Mouse (Mus musculus) olfactory bulb, adult 2 months (tissue): ENCODE results near the gene Brsk2.

Experiments used
- CTCF ChIP-seq: fragments of 200-500 bp; IDR thresholded peaks from 2 replicates; pipeline ENCODE4 v1.5.1; 2012; ENCODE audit warnings: low read depth, mild to moderate bottlenecking, low read length, moderate library complexity; ENCODE audit not compliant: insufficient read depth
- POLR2A ChIP-seq: fragments of 200-500 bp; IDR thresholded peaks from 2 replicates; pipeline ENCODE4 v1.6.1; 2012; ENCODE audit warnings: mild to moderate bottlenecking, low read depth, low read length, moderate library complexity; ENCODE audit not compliant: insufficient read depth

DNA sequence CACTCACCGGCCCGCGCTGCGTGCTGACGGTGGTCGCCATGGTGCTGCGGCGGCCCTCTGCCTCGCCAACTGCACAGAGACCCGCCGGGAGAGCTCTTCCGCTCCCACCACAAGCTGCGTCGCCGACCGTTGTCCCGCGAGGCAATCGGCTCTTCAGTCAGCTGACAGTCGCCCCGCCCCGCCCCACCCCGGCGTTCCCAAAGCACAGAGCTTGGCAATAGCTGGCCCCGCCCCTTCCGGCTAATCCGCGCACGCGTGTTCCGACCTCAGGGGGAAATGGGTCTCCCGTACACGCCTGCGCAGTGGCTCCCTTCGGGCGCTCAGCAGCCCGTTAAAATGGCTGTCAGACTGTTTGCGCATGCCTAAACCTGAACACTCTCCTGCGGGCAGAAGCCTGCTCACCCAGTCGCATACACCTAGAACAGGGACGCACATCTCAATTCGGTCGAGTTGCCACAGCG lies 47.3 kb upstream of the Brsk2 start:
- no peak for TF ChIP-seq CTCF
- TF ChIP-seq POLR2A = peak; percentile 72
